Mouse (Mus musculus): Measurements from ENCODE around the gene Rhbdd2. TPM values are rescaled to one million over a fixed set of nuclear protein-coding genes. Genes with fewer than 3 reads are reported as not detected.

The Rhbdd2 gene
- polyA plus RNA-seq, 1 experiment from 2014 or later = 57.3 TPM

- no peak for DNase-seq (ENCODE audit: extremely low spot score, low spot score)
- no peaks in the 10 kb centered on the region for H3K27me3 ChIP-seq (ENCODE audit: poor library complexity, severe bottlenecking)
- H3K9me3 ChIP-seq = no peaks in the 10 kb centered on the region
- 0 out of 2 replicates have a peak overlapping the region, but pooled peaks have one; percentile 21 for H3K27ac ChIP-seq
- no peak overlapping the region for H3K4me3 ChIP-seq
- WGBS = 84% methylated on average over 3 of the region's 3 CpGs
- no peaks in the 10 kb centered on the region for H3K36me3 ChIP-seq (replicated peaks)
- H3K4me1 ChIP-seq = no peaks in the 10 kb centered on the region; the same call in 1 of the 2 replicates
These were observed 19.1 kb downstream of the Rhbdd2 start for GRCm38 (mm10) chr5:135651536-135651935.

GRCm38 (mm10) chr5:135653209-135653608 lies 20.8 kb downstream of the Rhbdd2 start:
- DNase-seq (ENCODE audit: extremely low spot score, low spot score) = no peak
- no peak overlapping the region for H3K4me3 ChIP-seq
- WGBS = 76% methylated on average over 2 of the region's 2 CpGs
- H3K4me1 ChIP-seq = peaks cover 3% of the 10 kb centered on the region; the same call in 1 of the 2 replicates
- H3K27ac ChIP-seq = no peak overlapping the region
- H3K27me3 ChIP-seq (ENCODE audit: poor library complexity, severe bottlenecking) = 0 out of 2 replicates have a peak, but pooled peaks cover 6% of the 10 kb centered on the region
- H3K36me3 ChIP-seq (replicated peaks) = no peaks in the 10 kb centered on the region
- no peaks in the 10 kb centered on the region for H3K9me3 ChIP-seq

GRCm38 (mm10) chr5:135656046-135656445 lies 23.6 kb downstream of the Rhbdd2 start:
- H3K9me3 ChIP-seq = no peaks in the 10 kb centered on the region
- H3K4me1 ChIP-seq = peaks cover 3% of the 10 kb centered on the region; the same call in 1 of the 2 replicates
- no peak for DNase-seq (ENCODE audit: extremely low spot score, low spot score)
- 0 out of 2 replicates have a peak, but pooled peaks cover 6% of the 10 kb centered on the region for H3K27me3 ChIP-seq (ENCODE audit: poor library complexity, severe bottlenecking)
- H3K27ac ChIP-seq = no peak overlapping the region
- H3K4me3 ChIP-seq = no peak overlapping the region
- 84% methylated on average over 5 of the region's 5 CpGs for WGBS
- H3K36me3 ChIP-seq (replicated peaks) = no peaks in the 10 kb centered on the region

GRCm38 (mm10) chr5:135657128-135657527 lies 24.7 kb downstream of the Rhbdd2 start:
- DNase-seq (ENCODE audit: extremely low spot score, low spot score) = no peak
- Histone ChIP-seq H3K9me3 (no peaks in the 10 kb centered on the region), H3K27me3 (ENCODE audit: poor library complexity, severe bottlenecking) (0 out of 2 replicates have a peak, but pooled peaks cover 6% of the 10 kb centered on the region), H3K4me1 (peaks cover 3% of the 10 kb centered on the region; the same call in 1 of the 2 replicates), H3K27ac (no peak overlapping the region), H3K4me3 (no peak overlapping the region), H3K36me3 (replicated peaks) (no peaks in the 10 kb centered on the region)
- WGBS = 84% methylated on average over 5 of the region's 5 CpGs

- Histone ChIP-seq H3K9me3 (no peaks in the 10 kb centered on the region), H3K27ac (no peak overlapping the region), H3K4me3 (no peak overlapping the region), H3K36me3 (replicated peaks) (no peaks in the 10 kb centered on the region), H3K27me3 (ENCODE audit: poor library complexity, severe bottlenecking) (0 out of 2 replicates have a peak, but pooled peaks cover 6% of the 10 kb centered on the region), H3K4me1 (peaks cover 3% of the 10 kb centered on the region; the same call in 1 of the 2 replicates)
- 58% methylated on average over 17 of the region's 17 CpGs for WGBS
- no peak for DNase-seq (ENCODE audit: extremely low spot score, low spot score)
These were observed 25.4 kb downstream of the Rhbdd2 start for GRCm38 (mm10) chr5:135657703-135658373.

- H3K4me1 ChIP-seq = peaks cover 3% of the 10 kb centered on the region; the same call in 1 of the 2 replicates
- H3K36me3 ChIP-seq (replicated peaks) = no peaks in the 10 kb centered on the region
- no peak for DNase-seq (ENCODE audit: extremely low spot score, low spot score)
- no peak overlapping the region for H3K4me3 ChIP-seq
- 87% methylated on average over 4 of the region's 4 CpGs for whole genome bisulfite sequencing
- H3K27me3 ChIP-seq (ENCODE audit: poor library complexity, severe bottlenecking) = 0 out of 2 replicates have a peak, but pooled peaks cover 6% of the 10 kb centered on the region
- no peak overlapping the region for H3K27ac ChIP-seq
- no peaks in the 10 kb centered on the region for H3K9me3 ChIP-seq
These were observed 27.5 kb downstream of the Rhbdd2 start for GRCm38 (mm10) chr5:135659956-135660355.

- no peak overlapping the region for H3K4me3 ChIP-seq
- H3K9me3 ChIP-seq = no peaks in the 10 kb centered on the region
- WGBS = 86% methylated on average over 7 of the region's 7 CpGs
These were observed 28.1 kb downstream of the Rhbdd2 start for GRCm38 (mm10) chr5:135660535-135660934.

GRCm38 (mm10) chr5:135666890-135667289 lies 34.5 kb downstream of the Rhbdd2 start:
- no peak for DNase-seq (ENCODE audit: extremely low spot score, low spot score)
- H3K27me3 ChIP-seq (ENCODE audit: poor library complexity, severe bottlenecking) = no peaks in the 10 kb centered on the region
- H3K36me3 ChIP-seq (replicated peaks) = no peaks in the 10 kb centered on the region
- no peak overlapping the region for H3K4me3 ChIP-seq
- peaks cover 25% of the 10 kb centered on the region for H3K4me1 ChIP-seq
- H3K27ac ChIP-seq = no peak overlapping the region
- WGBS = 91% methylated on average over 5 of the region's 5 CpGs
- H3K9me3 ChIP-seq = no peaks in the 10 kb centered on the region

More at GRCm38 (mm10) chr5:135660535-135660934, 28.1 kb downstream of the Rhbdd2 start:
- Histone ChIP-seq H3K36me3 (replicated peaks) (no peaks in the 10 kb centered on the region), H3K4me1 (peaks cover 3% of the 10 kb centered on the region; the same call in 1 of the 2 replicates), H3K27ac (no peak overlapping the region), H3K27me3 (ENCODE audit: poor library complexity, severe bottlenecking) (0 out of 2 replicates have a peak, but pooled peaks cover 6% of the 10 kb centered on the region)
- DNase-seq (ENCODE audit: extremely low spot score, low spot score) = no peak

- Histone ChIP-seq H3K36me3 (replicated peaks) (no peaks in the 10 kb centered on the region), H3K9me3 (no peaks in the 10 kb centered on the region), H3K27ac (no peak overlapping the region), H3K4me3 (no peak overlapping the region), H3K27me3 (ENCODE audit: poor library complexity, severe bottlenecking) (no peaks in the 10 kb centered on the region), H3K4me1 (peaks cover 32% of the 10 kb centered on the region)
- 83% methylated on average over 7 of the region's 7 CpGs for WGBS
- no peak for DNase-seq (ENCODE audit: extremely low spot score, low spot score)
These were observed 35.7 kb downstream of the Rhbdd2 start for GRCm38 (mm10) chr5:135668071-135668470.

GRCm38 (mm10) chr5:135669741-135670275 lies 37.4 kb downstream of the Rhbdd2 start, which contains the start of gene Por:
Gene Por, plus strand, starts transcription at chr5:135670033.
- Histone ChIP-seq H3K27ac (peak within 1 kb of the TSS; percentile 5), H3K4me1 (peaks cover 49% of the 10 kb centered on the region), H3K36me3 (replicated peaks) (no peaks in the 10 kb centered on the region), H3K4me3 (peak within 1 kb of the TSS; percentile 0; the same call in 1 of the 2 replicates), H3K9me3 (no peaks in the 10 kb centered on the region), H3K27me3 (ENCODE audit: poor library complexity, severe bottlenecking) (no peaks in the 10 kb centered on the region)
- WGBS = 22% methylated on average over 9 of the region's 9 CpGs
- DNase-seq (ENCODE audit: extremely low spot score, low spot score) = no peak

GRCm38 (mm10) chr5:135670881-135671280 lies 38.5 kb downstream of the Rhbdd2 start:
- Histone ChIP-seq H3K4me1 (peaks cover 60% of the 10 kb centered on the region), H3K27ac (no peak overlapping the region), H3K27me3 (ENCODE audit: poor library complexity, severe bottlenecking) (no peaks in the 10 kb centered on the region), H3K9me3 (no peaks in the 10 kb centered on the region), H3K36me3 (replicated peaks) (no peaks in the 10 kb centered on the region), H3K4me3 (no peak overlapping the region)
- WGBS = 71% methylated on average over 2 of the region's 2 CpGs
- no peak for DNase-seq (ENCODE audit: extremely low spot score, low spot score)

GRCm38 (mm10) chr5:135672509-135672908 lies 40.1 kb downstream of the Rhbdd2 start:
- 61% methylated on average over 4 of the region's 4 CpGs for WGBS
- DNase-seq (ENCODE audit: extremely low spot score, low spot score) = no peak
- peak overlapping the region; percentile 41; the same call in 1 of the 2 replicates for H3K27ac ChIP-seq
- H3K4me1 ChIP-seq = peaks cover 64% of the 10 kb centered on the region
- no peak overlapping the region for H3K4me3 ChIP-seq
- no peaks in the 10 kb centered on the region for H3K36me3 ChIP-seq (replicated peaks)
- peaks cover 7% of the 10 kb centered on the region; the same call in 1 of the 2 replicates for H3K27me3 ChIP-seq (ENCODE audit: poor library complexity, severe bottlenecking)
- no peaks in the 10 kb centered on the region for H3K9me3 ChIP-seq

GRCm38 (mm10) chr5:135672980-135673379 lies 40.6 kb downstream of the Rhbdd2 start:
- H3K4me1 ChIP-seq = peaks cover 64% of the 10 kb centered on the region
- peaks cover 7% of the 10 kb centered on the region; the same call in 1 of the 2 replicates for H3K27me3 ChIP-seq (ENCODE audit: poor library complexity, severe bottlenecking)
- H3K36me3 ChIP-seq (replicated peaks) = no peaks in the 10 kb centered on the region
- H3K4me3 ChIP-seq = no peak overlapping the region
- WGBS = 52% methylated on average over 5 of the region's 5 CpGs
- H3K9me3 ChIP-seq = 0 out of 2 replicates have a peak, but pooled peaks cover under 1% of the 10 kb centered on the region
- DNase-seq (ENCODE audit: extremely low spot score, low spot score) = no peak
- H3K27ac ChIP-seq = peak overlapping the region; percentile 41; the same call in 1 of the 2 replicates

All from forebrain, embryonic 10.5 days (tissue).